Mouse (Mus musculus): ENCODE measurements around the gene Tcte2. TPM values are rescaled to one million over a fixed set of nuclear protein-coding genes. Genes with fewer than 3 reads are reported as not detected.

The Tcte2 gene
- polyA plus RNA-seq, 1 experiment from 2014 or later: 0.23 TPM

- no peak for ATAC-seq (ENCODE audit: low read depth)
- no peak overlapping the region for H3K27ac ChIP-seq
- H3K9me3 ChIP-seq (replicated peaks): no peaks in the 10 kb centered on the region
- no peaks in the 10 kb centered on the region for H3K27me3 ChIP-seq
- DNase-seq: no peak
- no peak overlapping the region for H3K9ac ChIP-seq
- 62% methylated on average over 5 of the region's 5 CpGs for WGBS (ENCODE audit: insufficient replicate concordance)
- no peaks in the 10 kb centered on the region for H3K36me3 ChIP-seq
- no peak overlapping the region for H3K4me3 ChIP-seq (replicated peaks)
- H3K4me2 ChIP-seq: no peak overlapping the region
- no peaks in the 10 kb centered on the region for H3K4me1 ChIP-seq (replicated peaks)
Measured at GRCm38 (mm10) chr17:13720187-13720586, 41.4 kb downstream of the Tcte2 start.

GRCm38 (mm10) chr17:13717428-13717827 lies 44.2 kb downstream of the Tcte2 start:
- Histone ChIP-seq H3K27me3 (no peaks in the 10 kb centered on the region), H3K36me3 (no peaks in the 10 kb centered on the region), H3K9me3 (replicated peaks) (no peaks in the 10 kb centered on the region), H3K4me1 (replicated peaks) (no peaks in the 10 kb centered on the region), H3K4me2 (no peak overlapping the region), H3K27ac (no peak overlapping the region), H3K4me3 (replicated peaks) (no peak overlapping the region), H3K9ac (no peak overlapping the region)
- 79% methylated on average over 11 of the region's 11 CpGs for WGBS (ENCODE audit: insufficient replicate concordance)
- ATAC-seq (ENCODE audit: low read depth): no peak
- no peak for DNase-seq

- no peaks in the 10 kb centered on the region for H3K9me3 ChIP-seq (replicated peaks)
- no peak overlapping the region for H3K4me2 ChIP-seq
- no peaks in the 10 kb centered on the region for H3K27me3 ChIP-seq
- H3K9ac ChIP-seq: no peak overlapping the region
- ATAC-seq (ENCODE audit: low read depth) (no peak), DNase-seq (no peak)
- WGBS (ENCODE audit: insufficient replicate concordance): 74% methylated on average over 6 of the region's 6 CpGs
- H3K27ac ChIP-seq: no peak overlapping the region
- no peak overlapping the region for H3K4me3 ChIP-seq (replicated peaks)
- no peaks in the 10 kb centered on the region for H3K36me3 ChIP-seq
- H3K4me1 ChIP-seq (replicated peaks): no peaks in the 10 kb centered on the region
Measured at GRCm38 (mm10) chr17:13716336-13716735, 45.3 kb downstream of the Tcte2 start.

- no peak overlapping the region for H3K4me3 ChIP-seq (replicated peaks)
- H3K36me3 ChIP-seq: no peaks in the 10 kb centered on the region
- no peaks in the 10 kb centered on the region for H3K4me1 ChIP-seq (replicated peaks)
- no peak overlapping the region for H3K27ac ChIP-seq
- H3K4me2 ChIP-seq: no peak overlapping the region
- 50% methylated on average over 9 of the region's 9 CpGs for WGBS (ENCODE audit: insufficient replicate concordance)
- H3K27me3 ChIP-seq: no peaks in the 10 kb centered on the region
- ATAC-seq (ENCODE audit: low read depth) (0 out of 2 replicates have a peak, but pooled peaks have one; percentile 47), DNase-seq (no peak)
- H3K9me3 ChIP-seq (replicated peaks): no peaks in the 10 kb centered on the region
- no peak overlapping the region for H3K9ac ChIP-seq
Measured at GRCm38 (mm10) chr17:13715511-13715910, 46.1 kb downstream of the Tcte2 start.

- no peaks in the 10 kb centered on the region for H3K36me3 ChIP-seq
- no peak overlapping the region for H3K4me2 ChIP-seq
- H3K9ac ChIP-seq: no peak overlapping the region
- H3K9me3 ChIP-seq (replicated peaks): no peaks in the 10 kb centered on the region
- no peaks in the 10 kb centered on the region for H3K27me3 ChIP-seq
- no peak overlapping the region for H3K27ac ChIP-seq
- WGBS (ENCODE audit: insufficient replicate concordance): 54% methylated on average over 4 of the region's 4 CpGs
- no peak for DNase-seq
- H3K4me3 ChIP-seq (replicated peaks): no peak overlapping the region
- H3K4me1 ChIP-seq (replicated peaks): no peaks in the 10 kb centered on the region
- no peak for ATAC-seq (ENCODE audit: low read depth)
Measured at GRCm38 (mm10) chr17:13714654-13715053, 47.0 kb downstream of the Tcte2 start.

GRCm38 (mm10) chr17:13714128-13714527 lies 47.5 kb downstream of the Tcte2 start:
- Histone ChIP-seq H3K9me3 (replicated peaks) (no peaks in the 10 kb centered on the region), H3K4me1 (replicated peaks) (no peaks in the 10 kb centered on the region), H3K27ac (no peak overlapping the region), H3K27me3 (no peaks in the 10 kb centered on the region), H3K4me2 (no peak overlapping the region), H3K9ac (no peak overlapping the region), H3K4me3 (replicated peaks) (no peak overlapping the region), H3K36me3 (no peaks in the 10 kb centered on the region)
- ATAC-seq (ENCODE audit: low read depth): no peak
- WGBS (ENCODE audit: insufficient replicate concordance): 76% methylated on average over 4 of the region's 4 CpGs
- DNase-seq: no peak

- DNase-seq: no peak
- ATAC-seq (ENCODE audit: low read depth): no peak
- Histone ChIP-seq H3K4me3 (replicated peaks) (no peak overlapping the region), H3K4me2 (no peak overlapping the region), H3K36me3 (no peaks in the 10 kb centered on the region), H3K9ac (no peak overlapping the region), H3K4me1 (replicated peaks) (no peaks in the 10 kb centered on the region), H3K27ac (no peak overlapping the region), H3K9me3 (replicated peaks) (no peaks in the 10 kb centered on the region), H3K27me3 (no peaks in the 10 kb centered on the region)
- 81% methylated on average over 3 of the region's 3 CpGs for WGBS (ENCODE audit: insufficient replicate concordance)
Measured at GRCm38 (mm10) chr17:13712518-13712917, 49.1 kb downstream of the Tcte2 start.

GRCm38 (mm10) chr17:13712116-13712515 lies 49.5 kb downstream of the Tcte2 start:
- DNase-seq: no peak
- Histone ChIP-seq H3K4me2 (no peak overlapping the region), H3K4me1 (replicated peaks) (no peaks in the 10 kb centered on the region), H3K9ac (no peak overlapping the region), H3K27ac (no peak overlapping the region), H3K9me3 (replicated peaks) (no peaks in the 10 kb centered on the region), H3K27me3 (no peaks in the 10 kb centered on the region), H3K36me3 (no peaks in the 10 kb centered on the region), H3K4me3 (replicated peaks) (no peak overlapping the region)
- ATAC-seq (ENCODE audit: low read depth): no peak
- WGBS (ENCODE audit: insufficient replicate concordance): 55% methylated on average over 6 of the region's 6 CpGs

GRCm38 (mm10) chr17:13711173-13711572 lies 50.5 kb downstream of the Tcte2 start:
- ATAC-seq (ENCODE audit: low read depth): no peak
- H3K4me1 ChIP-seq (replicated peaks): no peaks in the 10 kb centered on the region
- no peak overlapping the region for H3K27ac ChIP-seq
- no peak for DNase-seq
- no peak overlapping the region for H3K4me2 ChIP-seq
- H3K9ac ChIP-seq: no peak overlapping the region
- H3K27me3 ChIP-seq: no peaks in the 10 kb centered on the region
- no peaks in the 10 kb centered on the region for H3K9me3 ChIP-seq (replicated peaks)
- H3K4me3 ChIP-seq (replicated peaks): no peak overlapping the region
- 51% methylated on average over 5 of the region's 5 CpGs for WGBS (ENCODE audit: insufficient replicate concordance)
- no peaks in the 10 kb centered on the region for H3K36me3 ChIP-seq

- H3K27me3 ChIP-seq: no peaks in the 10 kb centered on the region
- H3K9ac ChIP-seq: no peak overlapping the region
- DNase-seq: no peak
- H3K36me3 ChIP-seq: no peaks in the 10 kb centered on the region
- WGBS (ENCODE audit: insufficient replicate concordance): 38% methylated on average over 4 of the region's 4 CpGs
- peaks cover 13% of the 10 kb centered on the region for H3K4me1 ChIP-seq (replicated peaks)
- no peak overlapping the region for H3K4me2 ChIP-seq
- no peak overlapping the region for H3K27ac ChIP-seq
- peak; percentile 51 for ATAC-seq (ENCODE audit: low read depth)
- no peaks in the 10 kb centered on the region for H3K9me3 ChIP-seq (replicated peaks)
- no peak overlapping the region for H3K4me3 ChIP-seq (replicated peaks)
Measured at GRCm38 (mm10) chr17:13705481-13705921, 56.1 kb downstream of the Tcte2 start.

GRCm38 (mm10) chr17:13703611-13704320 lies 57.9 kb downstream of the Tcte2 start:
- H3K36me3 ChIP-seq: no peaks in the 10 kb centered on the region

More at GRCm38 (mm10) chr17:13703611-13704320, 57.9 kb downstream of the Tcte2 start:
- 28% methylated on average over 9 of the region's 9 CpGs for WGBS (ENCODE audit: insufficient replicate concordance)
- no peaks in the 10 kb centered on the region for H3K9me3 ChIP-seq (replicated peaks)
- no peak overlapping the region for H3K27ac ChIP-seq
- H3K27me3 ChIP-seq: no peaks in the 10 kb centered on the region
- no peak overlapping the region for H3K9ac ChIP-seq
- ATAC-seq (ENCODE audit: low read depth) (no peak), DNase-seq (no peak)
- no peak overlapping the region for H3K4me3 ChIP-seq (replicated peaks)
- H3K4me1 ChIP-seq (replicated peaks): peaks cover 19% of the 10 kb centered on the region
- H3K4me2 ChIP-seq: no peak overlapping the region
